Mouse (Mus musculus): Measurements from ENCODE around the gene Slc38a9. TPM values are rescaled to one million over a fixed set of nuclear protein-coding genes. Genes with fewer than 3 reads are reported as not detected.

Gene Slc38a9
- 10.0 TPM for polyA plus RNA-seq (2014; fragmentation: Illumina TruSeq; extraction: RNeasy Lipid Tissue Mini Kit (QIAGEN cat#74804); ENCODE audit: low read depth, low replicate concordance)

GRCm38 (mm10) chr13:112660574-112661381 is at the start of gene Slc38a9:
Gene Slc38a9, plus strand, starts transcription at chr13:112660751.

GRCm38 (mm10) chr13:112652205-112652604 is 8.3 kb upstream of the Slc38a9 start, which contains the start of gene Ddx4:
Gene Ddx4, minus strand, starts transcription at chr13:112652475.

Other genes with a start within 250 kb of the Slc38a9 start
- 92.7 TPM for gene Il6st, start 196.7 kb upstream of the Slc38a9 start, polyA plus RNA-seq (2014; fragmentation: Illumina TruSeq; extraction: RNeasy Lipid Tissue Mini Kit (QIAGEN cat#74804); ENCODE audit: low read depth, low replicate concordance)
- gene Il31ra, start 66.4 kb upstream of the Slc38a9 start, polyA plus RNA-seq (2014; fragmentation: Illumina TruSeq; extraction: RNeasy Lipid Tissue Mini Kit (QIAGEN cat#74804); ENCODE audit: low read depth, low replicate concordance): not detected
- gene Ddx4, start 8.3 kb upstream of the Slc38a9 start, polyA plus RNA-seq (2014; fragmentation: Illumina TruSeq; extraction: RNeasy Lipid Tissue Mini Kit (QIAGEN cat#74804); ENCODE audit: low read depth, low replicate concordance): 0.21 TPM
- gene Plpp1, start 140.0 kb downstream of the Slc38a9 start, polyA plus RNA-seq (2014; fragmentation: Illumina TruSeq; extraction: RNeasy Lipid Tissue Mini Kit (QIAGEN cat#74804); ENCODE audit: low read depth, low replicate concordance): 83.8 TPM